Mouse (Mus musculus): ENCODE results near the gene Maml1. TPM values are rescaled to one million over a fixed set of nuclear protein-coding genes. Genes with fewer than 3 reads are reported as not detected.
"Not testable (repeated sequence)": the region's sequence is repeated elsewhere in the genome, so short reads cannot be mapped to it uniquely, and the experiment has no call there.

Gene Maml1
- total RNA-seq (2022), result 10 to 100 TPM in 1 of 4 experiments, 1 to 10 TPM in 3; 9.0 to 11.0 (median 9.4) TPM

DNA sequence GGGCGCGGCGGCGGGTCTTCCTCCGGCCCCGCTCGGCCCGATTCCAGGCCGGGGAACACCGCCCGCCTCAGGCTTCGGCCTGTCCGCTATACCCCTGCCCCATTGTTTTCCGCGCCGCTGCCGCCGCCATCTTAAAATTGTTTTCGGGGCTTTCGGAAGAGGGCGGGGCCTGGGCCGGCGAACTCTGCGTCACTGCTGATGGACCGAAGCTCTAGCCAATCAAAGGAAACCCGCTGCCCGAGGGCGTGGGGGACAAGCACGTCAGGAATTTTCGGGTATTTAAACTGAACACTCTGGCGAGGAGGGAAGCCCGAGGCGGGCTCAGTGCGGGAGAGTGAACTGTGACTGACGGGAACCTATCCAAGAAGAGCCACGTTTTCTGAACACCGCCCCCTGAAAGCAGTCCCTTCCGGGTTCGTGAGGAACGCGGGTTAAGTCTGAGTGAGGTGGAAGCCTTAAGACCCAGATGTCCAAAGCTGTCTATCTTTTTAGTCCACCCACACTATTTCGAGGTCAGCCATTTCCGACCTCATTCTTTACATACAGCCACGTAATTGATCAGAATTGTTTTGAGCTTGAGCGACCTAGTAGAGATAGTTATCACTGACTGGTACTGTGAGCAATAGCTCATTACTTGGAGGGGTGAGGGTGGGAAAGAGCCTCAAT is at the start of gene Maml1:
Gene Maml1 (minus strand): TSS at position 122 of the 666 bp plus-strand sequence.
- DNase-seq (ENCODE audit: low spot score), result peak; percentile 99

DNA sequence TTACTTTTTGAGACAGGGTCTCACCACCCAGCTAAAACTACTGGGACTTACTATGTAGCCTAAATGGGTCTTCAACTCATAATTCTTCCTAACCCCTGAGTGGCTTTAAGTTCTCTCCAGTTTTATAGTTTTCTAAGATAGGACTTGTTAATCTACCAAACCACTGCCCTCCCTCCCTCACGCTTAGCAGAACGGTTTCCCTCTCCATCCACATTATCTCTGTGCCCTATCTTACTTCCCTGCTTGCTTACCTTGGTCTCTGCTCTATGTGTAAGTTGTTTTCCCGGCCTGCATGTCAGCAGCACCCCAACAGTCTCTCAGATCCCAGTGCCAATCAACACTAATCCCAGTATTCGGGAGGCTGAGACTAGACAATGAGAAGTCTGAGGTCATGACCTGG is 44.8 kb upstream of the Maml1 start:
- no peak for DNase-seq (ENCODE audit: low spot score)

DNA sequence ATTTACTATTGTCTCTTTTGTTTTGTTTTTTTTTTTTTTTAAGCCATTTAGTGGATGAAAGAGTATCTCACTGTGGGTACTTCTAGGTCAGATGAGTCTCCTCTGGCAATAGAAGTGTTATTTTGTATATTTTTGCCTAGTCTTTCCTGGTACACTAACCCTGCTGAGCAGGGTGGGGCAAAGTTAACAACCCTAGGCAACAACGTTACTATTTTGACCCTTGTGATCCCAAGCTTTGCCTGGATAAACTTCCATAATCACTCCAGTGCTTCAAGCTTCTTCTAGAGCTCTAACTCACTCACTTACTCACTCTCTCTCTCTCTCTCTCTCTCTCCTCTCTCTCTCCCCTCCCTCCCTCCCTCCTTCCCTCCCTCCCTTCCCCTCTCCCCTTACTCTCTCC is 44.0 kb upstream of the Maml1 start:
- no peak for DNase-seq (ENCODE audit: low spot score)

DNA sequence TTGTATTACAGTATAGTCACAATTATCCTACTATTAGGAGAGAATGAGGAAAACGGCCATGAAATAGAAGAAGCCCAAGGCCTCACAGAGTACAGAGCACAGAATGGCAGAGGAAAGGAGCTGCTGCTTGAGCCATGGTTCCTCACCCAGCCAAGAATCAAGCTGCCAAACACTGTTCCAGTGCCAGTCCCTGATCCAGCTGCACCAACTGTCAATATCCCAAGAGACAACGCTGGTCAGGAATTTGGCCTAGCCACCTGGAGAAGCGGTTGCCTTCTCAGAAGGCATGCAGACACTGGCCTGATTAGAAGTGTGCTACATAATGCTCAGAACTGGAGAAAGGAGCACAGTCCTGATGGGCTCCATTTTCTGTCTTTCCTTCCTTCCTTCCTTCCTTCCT is 41.1 kb upstream of the Maml1 start:
- DNase-seq (ENCODE audit: low spot score), result no peak

DNA sequence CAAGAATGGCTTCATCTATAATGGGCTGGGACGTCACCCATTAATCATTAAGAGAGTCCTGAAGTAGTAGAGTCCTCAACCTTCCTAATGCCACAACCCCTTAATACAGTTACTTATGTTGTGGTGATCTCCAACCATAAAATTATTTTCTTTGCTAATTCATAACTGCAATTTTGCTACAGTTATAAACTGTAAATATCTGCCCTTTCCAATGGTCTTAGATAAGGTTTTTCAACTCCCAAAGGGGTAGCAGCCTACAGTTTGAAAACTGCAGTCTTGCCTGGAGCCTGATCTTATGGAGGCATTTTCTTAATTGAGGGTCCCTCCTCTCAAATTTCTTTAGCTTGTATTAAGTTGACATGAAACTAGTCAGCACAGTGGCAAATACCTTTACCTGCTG is 37.3 kb upstream of the Maml1 start:
- DNase-seq (ENCODE audit: low spot score), result no peak

DNA sequence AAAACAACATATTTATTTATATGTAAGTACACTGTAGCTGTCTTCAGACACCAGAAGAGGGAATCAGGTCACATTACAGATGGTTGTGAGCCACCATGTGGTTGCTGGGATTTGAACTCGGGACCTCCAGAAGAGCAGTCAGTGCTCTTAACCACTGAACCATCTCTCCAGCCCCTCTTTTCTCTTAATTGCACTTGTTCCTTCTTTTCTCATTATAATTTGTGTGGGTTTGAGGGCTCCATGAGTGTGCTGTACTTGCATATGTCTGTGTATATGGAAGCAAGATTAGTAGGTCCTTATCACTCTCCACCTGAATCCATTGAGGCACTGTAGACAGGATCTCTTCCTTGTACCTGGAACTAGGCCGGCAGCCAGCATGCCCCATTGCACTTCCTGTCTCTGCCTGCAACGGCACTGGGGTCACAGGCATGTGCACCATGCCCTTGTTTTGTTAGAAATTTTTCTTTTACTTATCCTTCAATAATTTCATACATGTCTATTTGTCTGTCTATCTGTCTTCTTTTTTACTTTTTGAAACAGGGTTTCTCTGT is 36.0 kb upstream of the Maml1 start:
- no peak for DNase-seq (ENCODE audit: low spot score)

DNA sequence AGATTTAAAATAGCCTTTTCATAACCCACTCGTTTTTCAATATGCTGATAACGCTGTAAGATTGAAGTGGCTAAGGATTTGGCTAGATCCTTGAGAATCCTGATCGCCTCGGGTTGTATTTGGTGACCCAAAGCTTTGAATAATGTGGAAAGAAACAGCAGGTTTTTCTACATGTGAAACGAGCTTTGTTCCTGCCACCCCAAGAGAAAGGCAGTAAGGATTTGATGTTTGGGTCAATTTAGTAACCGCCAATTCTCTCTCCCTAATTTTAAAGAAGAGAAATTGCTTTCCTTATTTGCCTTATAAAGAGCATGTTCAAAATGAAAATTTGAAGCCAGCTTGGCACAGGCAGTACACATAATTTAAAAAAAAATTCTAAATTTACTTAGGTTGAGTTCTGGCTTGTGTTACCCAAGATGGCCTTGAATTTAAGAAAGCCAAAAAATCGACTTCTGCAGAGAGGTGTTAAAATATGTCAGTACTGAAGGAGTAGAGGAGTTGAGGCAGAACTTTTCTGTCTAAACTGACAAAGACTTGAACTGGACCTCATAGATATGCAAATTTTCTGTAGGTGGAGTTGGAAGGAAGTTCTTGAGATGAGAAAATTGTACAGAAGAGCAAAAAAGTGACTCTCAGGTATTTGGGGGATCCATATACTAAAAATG is 34.3 kb upstream of the Maml1 start:
- no peak for DNase-seq (ENCODE audit: low spot score)

DNA sequence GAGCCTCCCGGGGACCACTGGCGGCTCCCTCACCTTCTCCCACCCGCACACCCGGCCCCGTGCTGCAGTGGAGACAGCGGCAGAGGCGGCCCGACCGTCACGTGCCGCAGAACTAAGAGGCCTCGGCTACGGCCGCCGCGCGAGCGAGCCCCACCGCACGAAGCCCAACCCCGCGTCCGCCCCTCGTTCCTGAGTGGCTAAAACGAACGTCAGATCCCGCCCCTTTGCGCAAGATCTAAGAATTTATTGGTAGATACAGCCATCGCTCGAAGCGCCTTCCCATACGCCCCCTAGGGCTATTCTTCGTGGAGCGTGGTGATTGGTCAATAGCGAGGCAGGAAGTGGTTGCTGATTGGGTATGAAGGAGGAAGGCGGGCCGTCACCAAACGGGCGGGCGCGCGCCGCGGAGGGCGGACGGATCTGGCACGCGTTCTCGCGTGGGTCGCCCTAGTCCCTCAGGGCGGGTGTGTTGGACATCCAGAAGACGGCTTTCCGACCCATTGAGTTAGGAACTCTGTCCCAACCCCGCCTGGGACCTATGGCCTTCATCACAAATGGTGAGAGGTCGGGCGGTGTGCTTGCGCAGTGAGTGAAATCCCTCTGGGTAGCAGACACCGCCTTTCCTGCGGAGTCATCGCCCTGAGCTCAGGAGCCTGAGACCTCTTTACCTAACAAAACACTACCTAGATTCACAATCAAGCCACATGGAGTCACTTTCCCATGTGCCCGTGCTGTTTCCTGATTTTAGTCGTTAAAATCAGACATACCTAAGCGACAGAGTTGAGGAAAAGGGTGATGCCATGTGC is 33.6 kb upstream of the Maml1 start, which contains the start of gene Canx:
Gene Canx (minus strand): TSS at position 178 of the 806 bp plus-strand sequence.
- DNase-seq (ENCODE audit: low spot score), result peak; percentile 100

DNA sequence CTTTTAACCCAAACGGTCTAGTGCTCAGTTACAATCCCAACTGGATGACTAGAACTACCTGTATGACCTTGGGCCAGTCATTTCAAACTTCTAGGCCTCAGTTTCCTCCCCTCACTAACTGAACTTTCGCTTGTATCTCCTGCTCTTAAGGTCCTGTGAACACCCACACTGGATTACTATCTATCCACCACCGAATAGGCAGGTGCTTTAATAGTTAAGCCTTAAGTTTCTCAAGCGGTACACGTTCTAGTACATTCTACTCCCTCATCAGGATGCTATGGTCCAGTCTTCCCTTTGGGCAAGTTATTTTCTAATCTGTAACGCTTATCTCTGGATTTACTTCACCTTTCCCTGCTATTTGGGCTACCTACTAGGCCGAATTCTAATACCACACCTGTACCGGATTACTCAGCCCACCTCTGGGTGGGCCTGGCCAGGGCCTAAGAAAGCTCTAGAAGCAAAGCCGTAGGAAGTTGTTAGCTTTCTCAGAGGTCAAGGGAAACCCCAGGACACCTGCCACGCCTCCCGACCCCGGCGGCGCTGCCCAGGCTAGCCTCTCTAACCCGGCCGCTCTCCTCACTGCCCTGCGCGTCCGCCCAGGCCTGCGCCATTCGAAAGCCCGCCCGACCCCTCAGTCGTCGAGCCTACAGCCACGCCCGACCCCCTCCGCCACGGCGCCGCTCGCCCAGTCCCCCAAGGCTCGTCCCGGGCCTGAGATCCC is 32.8 kb upstream of the Maml1 start:
- no peak for DNase-seq (ENCODE audit: low spot score)

DNA sequence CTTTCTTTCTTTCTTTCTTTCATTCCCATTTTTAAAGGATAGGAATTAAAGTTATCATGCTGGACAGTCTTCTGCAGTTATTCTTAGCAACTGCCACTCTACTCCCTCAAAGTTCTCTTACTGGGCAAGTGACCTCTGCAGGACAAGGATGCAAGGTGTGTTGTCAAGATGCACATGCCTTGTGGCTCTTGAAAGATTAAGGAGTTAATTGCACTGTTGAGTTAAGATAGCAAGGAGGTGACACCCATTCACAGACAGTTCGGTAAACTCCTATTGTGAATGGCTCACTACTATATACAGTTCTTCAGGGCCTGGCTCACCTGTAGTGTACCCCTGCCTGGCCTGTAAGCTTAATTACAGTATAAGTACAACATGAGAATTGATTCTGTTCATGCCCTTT is 31.7 kb upstream of the Maml1 start:
- no peak for DNase-seq (ENCODE audit: low spot score)

DNA sequence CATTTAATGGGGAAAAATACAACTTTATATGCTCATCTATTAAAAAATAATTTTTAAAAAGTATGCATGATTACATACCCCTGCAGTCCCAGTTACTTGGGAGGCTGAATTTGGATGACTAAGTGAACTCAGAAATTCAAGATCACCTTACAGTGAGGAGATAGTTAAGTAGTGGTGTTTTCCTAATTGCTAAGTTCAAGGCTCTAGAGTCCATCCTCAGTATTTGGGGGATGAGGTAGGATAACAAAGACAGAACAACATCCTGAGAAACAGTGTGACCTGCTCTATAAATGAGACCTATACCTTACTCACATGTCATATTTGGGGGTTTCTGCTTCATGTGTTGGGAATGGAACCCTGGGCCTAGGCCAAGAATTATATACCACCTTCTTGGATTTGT is 30.2 kb upstream of the Maml1 start:
- no peak for DNase-seq (ENCODE audit: low spot score)

DNA sequence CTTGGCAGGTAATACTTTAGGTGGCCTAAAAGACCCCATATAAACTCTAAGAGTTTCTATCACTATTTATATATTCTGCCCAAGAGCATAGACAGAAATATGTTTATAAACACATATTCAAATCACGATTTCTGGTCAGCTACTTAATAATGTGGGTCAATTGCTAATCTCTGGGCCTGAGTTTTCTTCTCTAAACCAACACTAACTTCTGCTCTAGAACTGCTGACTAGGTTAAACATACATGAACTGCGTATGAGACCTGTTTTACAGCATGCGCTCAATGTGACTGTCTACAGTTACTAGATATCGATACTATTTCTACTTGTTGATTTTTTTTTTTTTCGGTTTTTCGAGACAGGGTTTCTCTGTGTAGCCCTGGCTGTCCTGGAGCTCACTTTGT is 29.1 kb upstream of the Maml1 start:
- no peak for DNase-seq (ENCODE audit: low spot score)

DNA sequence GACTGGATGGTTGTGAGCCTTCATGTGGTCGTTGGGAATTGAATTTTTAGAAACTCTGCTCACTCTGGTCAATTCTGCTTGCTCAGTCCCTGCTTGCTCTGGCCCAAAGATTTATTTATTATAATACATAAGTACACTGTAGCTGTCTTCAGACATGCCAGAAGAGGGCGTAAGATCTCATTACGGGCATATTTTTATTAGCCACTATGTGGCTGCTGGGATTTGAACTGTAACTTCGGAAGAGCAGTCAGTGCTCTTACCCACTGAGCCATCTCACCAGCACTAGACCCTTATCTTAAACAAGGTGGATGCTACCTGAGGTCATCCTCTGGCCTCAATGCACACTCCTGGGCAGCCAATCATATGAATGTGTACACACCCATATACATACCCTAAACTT is 27.2 kb upstream of the Maml1 start:
- not testable (repeated sequence) for DNase-seq (ENCODE audit: low spot score)

DNA sequence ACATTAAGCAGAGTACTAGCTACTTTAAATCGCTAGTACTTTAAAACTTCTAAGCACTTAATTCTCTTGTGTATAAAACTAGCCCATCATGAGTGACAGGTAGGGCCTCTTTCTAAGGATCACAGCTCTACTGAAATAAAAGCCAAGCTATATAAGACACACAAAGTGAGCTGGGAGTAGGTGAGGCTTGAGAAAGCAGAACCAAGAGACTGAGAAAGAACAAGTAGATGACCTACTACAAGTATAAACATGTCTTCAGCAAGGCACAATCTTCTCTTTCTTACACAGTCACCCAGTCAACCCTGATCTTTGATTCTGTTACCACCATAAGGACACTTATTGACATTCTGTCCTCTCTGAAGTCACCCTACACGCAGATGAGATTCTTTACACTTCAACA is 20.7 kb upstream of the Maml1 start:
- DNase-seq (ENCODE audit: low spot score), result no peak

DNA sequence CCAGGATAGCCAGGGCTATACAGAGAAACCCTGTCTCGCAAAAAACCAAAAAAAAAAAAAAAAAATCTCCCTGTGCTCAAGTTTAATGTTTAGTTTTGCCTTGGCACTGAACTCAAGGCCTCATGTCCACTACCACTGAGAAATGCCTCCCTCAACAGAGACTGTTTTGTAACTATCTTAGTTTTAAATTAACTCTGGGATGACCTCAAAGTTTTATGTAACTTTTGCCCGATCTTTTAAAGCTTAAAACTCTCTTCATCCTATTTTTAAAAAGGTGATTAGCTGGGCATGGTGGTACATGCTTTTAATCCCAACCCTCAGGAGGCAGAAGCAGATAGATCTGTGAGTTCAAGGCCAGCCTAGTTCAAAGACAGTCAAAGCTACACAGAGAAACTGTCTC is 11.3 kb upstream of the Maml1 start:
- DNase-seq (ENCODE audit: low spot score), result no peak

DNA sequence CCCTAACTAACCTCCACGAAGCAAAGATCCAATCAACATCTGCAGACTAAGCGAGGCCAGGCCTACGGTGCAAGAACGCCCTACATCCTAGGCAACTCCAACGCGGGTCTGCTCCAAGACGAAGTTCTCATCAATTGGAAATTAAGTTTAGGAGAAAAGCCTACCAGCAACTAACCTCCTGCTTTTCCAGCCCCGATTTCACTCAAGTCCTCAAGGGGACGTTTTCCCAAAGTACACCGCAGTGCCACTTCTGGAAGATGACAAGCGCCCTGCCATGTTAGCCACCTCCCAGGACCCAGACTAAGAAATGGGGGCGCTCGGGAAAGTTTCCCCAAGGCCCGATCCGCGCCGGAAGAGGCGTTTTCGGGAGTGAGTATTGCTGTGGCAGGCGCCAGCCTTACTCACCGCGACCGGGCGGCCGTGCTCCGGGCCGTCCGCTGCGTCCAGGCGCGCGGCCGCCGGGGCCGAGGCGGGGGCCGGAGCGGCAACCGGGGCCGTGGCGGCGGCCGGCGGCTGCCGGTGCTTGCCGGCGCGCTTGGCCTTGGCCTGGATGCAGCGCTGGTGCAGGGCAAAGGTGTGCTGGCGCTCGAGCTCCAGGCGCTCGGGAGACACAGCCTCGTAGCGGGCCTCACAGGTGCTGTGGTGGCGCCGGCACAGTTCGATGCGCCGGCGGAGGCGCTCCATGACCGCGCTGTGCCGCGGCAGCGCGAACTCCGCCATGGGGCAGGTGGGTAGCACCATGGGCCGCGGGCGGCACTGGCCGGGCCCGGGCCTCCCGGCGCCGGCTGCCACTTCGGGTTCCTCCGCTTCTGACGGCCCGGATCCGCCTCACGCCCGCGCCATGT is 568 bp downstream of the Maml1 start:
- peak; percentile 44 for DNase-seq (ENCODE audit: low spot score)

DNA sequence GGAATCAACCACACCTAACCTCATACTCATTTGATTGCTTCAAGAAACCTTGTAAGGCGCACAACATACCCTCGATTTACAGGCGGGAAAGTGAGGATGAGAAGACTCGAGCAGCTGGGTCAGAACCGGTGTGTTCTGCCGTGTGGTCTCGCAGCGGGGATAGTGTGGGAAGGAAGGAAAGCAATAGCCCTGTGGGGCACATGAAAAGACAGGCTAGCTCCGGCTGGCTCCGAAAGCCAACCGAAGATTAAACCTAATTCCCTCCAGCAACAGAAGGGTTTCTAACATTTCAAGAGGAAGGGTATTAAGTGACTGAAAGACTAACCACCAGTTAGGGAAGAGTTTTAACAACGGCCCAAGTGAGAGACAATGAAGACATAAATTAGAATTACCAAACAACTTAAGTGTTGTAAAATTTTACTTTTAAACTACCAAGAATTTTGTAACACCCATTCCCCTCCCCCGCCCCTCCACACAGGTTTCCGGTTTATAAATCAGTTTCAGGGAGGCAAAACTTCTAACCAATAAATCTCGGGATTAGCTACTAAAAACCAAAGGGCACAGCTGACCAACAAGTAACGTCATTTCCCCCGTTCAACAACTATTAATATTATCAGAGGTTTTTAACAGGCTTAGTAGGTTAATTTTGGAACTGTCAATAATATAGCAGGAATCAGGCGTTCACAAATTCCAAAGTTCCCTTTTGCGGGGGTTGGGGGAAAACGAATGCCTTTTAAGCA is 1.5 kb downstream of the Maml1 start:
- DNase-seq (ENCODE audit: low spot score), result peak; percentile 37

DNA sequence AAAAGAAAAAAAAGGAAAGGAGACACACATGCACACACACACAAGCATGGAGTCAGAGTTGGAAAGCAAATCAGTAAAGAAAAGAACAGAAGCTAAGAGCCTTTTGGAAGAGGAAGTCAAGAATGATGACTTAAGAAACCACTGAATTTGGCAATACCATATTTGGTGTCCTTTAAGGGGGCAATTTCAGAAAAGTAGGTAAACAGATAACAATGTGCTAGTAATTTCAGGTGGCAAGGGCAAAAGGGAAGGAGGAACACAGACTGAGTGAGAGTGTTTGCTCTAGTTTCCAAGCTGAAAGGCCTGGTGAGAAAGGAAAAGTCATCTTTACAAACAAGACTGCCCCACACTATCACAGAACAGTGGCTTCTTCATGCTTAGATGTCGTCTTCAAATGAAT is 5.7 kb downstream of the Maml1 start:
- DNase-seq (ENCODE audit: low spot score), result no peak

DNA sequence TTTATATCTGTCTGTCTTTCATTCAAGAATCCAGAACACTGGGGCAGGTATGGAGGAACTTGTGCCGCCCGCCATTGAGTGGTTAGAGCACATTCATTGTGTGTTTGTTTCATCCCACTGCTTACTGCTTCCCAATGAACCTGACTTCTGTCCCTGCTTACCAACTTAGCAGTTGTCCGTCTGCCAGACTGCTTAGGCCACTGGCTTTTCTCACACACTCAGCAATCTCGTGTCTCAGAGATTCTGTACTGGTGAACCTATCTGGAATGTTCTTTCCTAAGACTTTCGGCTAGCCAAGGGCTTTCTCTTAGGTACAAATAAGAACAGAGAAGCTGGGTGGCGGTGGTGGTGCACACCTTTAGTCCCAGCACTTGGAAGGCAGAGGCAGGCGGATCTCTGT is 6.4 kb downstream of the Maml1 start:
- DNase-seq (ENCODE audit: low spot score), result no peak

DNA sequence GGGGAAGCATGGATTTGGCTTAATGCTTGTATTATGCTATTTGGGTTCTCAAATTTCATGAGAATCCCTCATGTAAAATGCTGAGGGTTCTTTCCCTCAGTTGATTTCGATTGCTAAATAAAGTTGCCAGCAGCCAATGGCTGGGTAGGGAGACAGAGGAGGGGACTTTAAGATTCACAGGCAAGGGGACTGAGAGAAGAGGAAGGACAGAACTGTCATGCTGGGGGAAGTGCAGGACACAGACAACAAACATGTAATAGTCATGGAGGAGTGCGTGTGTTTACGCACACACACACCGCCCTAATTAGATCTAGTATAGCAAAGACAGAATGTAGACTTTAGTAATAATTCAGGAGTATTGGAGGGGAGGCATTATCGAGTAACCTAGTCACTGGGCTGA is 6.8 kb downstream of the Maml1 start:
- no peak for DNase-seq (ENCODE audit: low spot score)
